Mouse (Mus musculus) ES-E14 (cell line): ENCODE data around the gene Zeb2.

Experiments used
- CHD2 ChIP-seq: IDR thresholded peaks from 2 replicates; pipeline ENCODE4 v1.6.1; 2014; ENCODE audit warnings: mild to moderate bottlenecking, low read depth, low read length, inconsistent platforms
- HCFC1 ChIP-seq: IDR thresholded peaks from 2 replicates; pipeline ENCODE4 v1.6.1; 2012; ENCODE audit warnings: low read length, inconsistent platforms, borderline replicate concordance; ENCODE audit not compliant: insufficient read depth
- MAFK ChIP-seq: IDR thresholded peaks from 2 replicates; pipeline ENCODE4 v1.6.1; 2014; ENCODE audit warnings: mild to moderate bottlenecking, low read depth, low read length, inconsistent platforms; ENCODE audit not compliant: insufficient read depth
- ZC3H11A ChIP-seq: IDR thresholded peaks from 2 replicates; pipeline ENCODE4 v1.6.1; 2012; ENCODE audit warnings: low read depth, mild to moderate bottlenecking, inconsistent platforms, low read length, borderline replicate concordance
- ZNF384 ChIP-seq: IDR thresholded peaks from 2 replicates; pipeline ENCODE4 v1.6.1; 2012; ENCODE audit warnings: low read depth, low read length, inconsistent platforms

DNA sequence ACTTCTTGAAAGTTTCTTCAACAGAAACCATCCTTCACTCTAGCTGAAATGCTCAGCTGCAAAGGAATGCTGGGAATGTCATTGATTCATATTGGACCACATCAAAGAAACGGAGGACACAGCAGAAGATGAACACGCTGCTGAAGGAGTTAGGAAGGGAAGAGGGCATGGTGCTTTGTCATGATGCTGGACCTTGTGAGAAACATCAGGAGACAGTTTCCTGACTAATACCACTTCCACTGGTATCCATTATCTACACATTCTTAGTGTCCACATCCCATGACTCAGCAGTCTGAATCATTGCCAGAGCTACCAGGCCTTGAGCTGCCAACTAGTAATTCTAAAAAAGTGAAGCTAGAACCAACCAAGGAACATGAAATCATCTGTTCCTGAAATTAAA lies 148.0 kb downstream of the Zeb2 start:
- TF ChIP-seq ZC3H11A = no peak
- TF ChIP-seq HCFC1 = no peak
- 0 out of 2 replicates have a peak, but pooled peaks have one; percentile 30 for TF ChIP-seq MAFK
- TF ChIP-seq ZNF384 = no peak
- no peak for TF ChIP-seq CHD2
